Mouse (Mus musculus) midbrain, embryonic 14.5 days (tissue): ENCODE measurements at regions not wholly inside any gene's neighbourhood (a gene's known extent, or its start where the extent isn't known, plus 50 kb on each side); places are given as distances from the start of the nearest gene placed in this dataset.
A peak's percentile ranks its signal among the peaks of the same experiment; 100 is the strongest.
"Not testable (repeated sequence)": the region's sequence is repeated elsewhere in the genome, so short reads cannot be mapped to it uniquely, and the experiment has no call there.

Experiments
- ATAC-seq: fragments of 200-750 bp; cut with Nextera tagmentation; 2 replicates; pipeline ENCODE4 v1.8.0; 2017; ENCODE audit warnings: moderate number of reproducible peaks, moderate library complexity; ENCODE audit not compliant: low FRiP score, low TSS enrichment
- DNase-seq: peaks from one replicate; pipeline ENCODE4 v3.0.0-alpha.2; 2015
- H3K27ac ChIP-seq: fragments of 300-500 bp; sonication (generic); replicated peaks from 2 replicates; pipeline ENCODE4 v1.5.1; 2014; ENCODE audit warnings: mild to moderate bottlenecking, low read depth, low read length, moderate library complexity
- H3K27me3 ChIP-seq: fragments of 300-500 bp; sonication (generic); 2 replicates; pipeline ENCODE4 v1.6.1; 2014; ENCODE audit warnings: low read length, control low read depth, mixed read lengths; ENCODE audit not compliant: control insufficient read depth, insufficient read depth
- H3K36me3 ChIP-seq: fragments of 300-500 bp; sonication (generic); 2 replicates; pipeline ENCODE4 v1.6.1; 2014; ENCODE audit warnings: low read length, control low read depth; ENCODE audit not compliant: control insufficient read depth, insufficient read depth
- H3K4me1 ChIP-seq: fragments of 300-500 bp; sonication (generic); 2 replicates; pipeline ENCODE4 v1.6.1; 2014; ENCODE audit warnings: mild to moderate bottlenecking, antibody characterized with exemption, low read length, control low read depth; ENCODE audit not compliant: control insufficient read depth, insufficient read depth
- H3K4me2 ChIP-seq: fragments of 300-500 bp; sonication (generic); 2 replicates; pipeline ENCODE4 v1.6.1; 2014; ENCODE audit warnings: mild to moderate bottlenecking, low read length, moderate library complexity
- H3K4me3 ChIP-seq: fragments of 300-500 bp; sonication (generic); replicated peaks from 2 replicates; pipeline ENCODE4 v1.5.1; 2014; ENCODE audit warnings: low read depth, low read length
- H3K9ac ChIP-seq: fragments of 300-500 bp; sonication (generic); replicated peaks from 2 replicates; pipeline ENCODE4 v1.6.1; 2014; ENCODE audit warnings: mild to moderate bottlenecking, low read length, moderate library complexity
- H3K9me3 ChIP-seq: fragments of 300-500 bp; sonication (generic); 2 replicates; pipeline ENCODE4 v1.6.1; 2016; ENCODE audit warnings: low read length, control low read depth, mixed read lengths; ENCODE audit not compliant: control insufficient read depth
- WGBS: fragments of 180-500 bp; shearing (Covaris S2); extraction: QIAGEN DNeasy Blood & Tissue Kit; methylation state at CpG from one replicate; pipeline ENCODE4 v1.1.7; 2014; 5-methylcytosine and 5-hydroxymethylcytosine counted together

- no peak for DNase-seq
- Histone ChIP-seq H3K27me3 (no peaks in the 10 kb centered on the region), H3K36me3 (no peaks in the 10 kb centered on the region), H3K4me2 (no peak overlapping the region), H3K9ac (no peak overlapping the region), H3K4me1 (no peaks in the 10 kb centered on the region), H3K9me3 (no peaks in the 10 kb centered on the region), H3K27ac (no peak overlapping the region), H3K4me3 (no peak overlapping the region)
- ATAC-seq, result no peak
- 92% methylated on average over 7 of the region's 7 CpGs for WGBS
Observed at GRCm38 (mm10) chr7:73688451-73688850, 51.7 kb upstream of the Fam174b start.

- not testable (repeated sequence) for H3K4me3 ChIP-seq, H3K9ac ChIP-seq, H3K36me3 ChIP-seq, H3K9me3 ChIP-seq, DNase-seq, H3K4me1 ChIP-seq, H3K27ac ChIP-seq, ATAC-seq, H3K4me2 ChIP-seq, H3K27me3 ChIP-seq
- 94% methylated on average over 17 of the region's 17 CpGs for WGBS
Observed at GRCm38 (mm10) chr7:73686245-73686644, 53.9 kb upstream of the Fam174b start.

- 5% methylated on average over 5 of the region's 5 CpGs for WGBS
- no peak overlapping the region for H3K4me2 ChIP-seq
Observed at GRCm38 (mm10) chr7:73682756-73683155, 57.3 kb upstream of the Fam174b start.

GRCm38 (mm10) chr7:73670598-73670997 is 69.5 kb upstream of the Fam174b start:
- H3K4me3 ChIP-seq, result no peak overlapping the region
- H3K9ac ChIP-seq, result no peak overlapping the region
- no peaks in the 10 kb centered on the region for H3K36me3 ChIP-seq
- WGBS, result 77% methylated on average over 4 of the region's 4 CpGs
- no peaks in the 10 kb centered on the region for H3K27me3 ChIP-seq
- no peak overlapping the region for H3K27ac ChIP-seq
- no peak for DNase-seq
- ATAC-seq, result no peak
- no peaks in the 10 kb centered on the region for H3K4me1 ChIP-seq
- H3K9me3 ChIP-seq, result no peaks in the 10 kb centered on the region
- H3K4me2 ChIP-seq, result no peak overlapping the region

More at GRCm38 (mm10) chr7:73682756-73683155, 57.3 kb upstream of the Fam174b start:
- Histone ChIP-seq H3K27ac (no peak overlapping the region), H3K4me3 (no peak overlapping the region), H3K36me3 (no peaks in the 10 kb centered on the region), H3K27me3 (no peaks in the 10 kb centered on the region), H3K9ac (no peak overlapping the region), H3K9me3 (no peaks in the 10 kb centered on the region), H3K4me1 (no peaks in the 10 kb centered on the region)
- DNase-seq, result peak; percentile 44
- no peak for ATAC-seq

GRCm38 (mm10) chr7:73668791-73669190 is 71.3 kb upstream of the Fam174b start:
- Histone ChIP-seq H3K4me3 (no peak overlapping the region), H3K27me3 (no peaks in the 10 kb centered on the region), H3K4me1 (no peaks in the 10 kb centered on the region), H3K4me2 (no peak overlapping the region), H3K36me3 (no peaks in the 10 kb centered on the region), H3K9ac (no peak overlapping the region), H3K27ac (no peak overlapping the region), H3K9me3 (no peaks in the 10 kb centered on the region)
- DNase-seq (no peak), ATAC-seq (no peak)
- WGBS, result 85% methylated on average over 2 of the region's 2 CpGs

- Histone ChIP-seq H3K9ac (no peak overlapping the region), H3K27me3 (no peaks in the 10 kb centered on the region), H3K9me3 (no peaks in the 10 kb centered on the region), H3K27ac (no peak overlapping the region), H3K4me1 (no peaks in the 10 kb centered on the region), H3K4me2 (no peak overlapping the region), H3K4me3 (no peak overlapping the region), H3K36me3 (no peaks in the 10 kb centered on the region)
- ATAC-seq (no peak), DNase-seq (no peak)
- WGBS, result 79% methylated on average over 14 of the region's 14 CpGs
Observed at GRCm38 (mm10) chr7:73666921-73667675, 73.0 kb upstream of the Fam174b start.

GRCm38 (mm10) chr7:73664962-73665361 is 75.1 kb upstream of the Fam174b start:
- Histone ChIP-seq H3K4me1 (no peaks in the 10 kb centered on the region), H3K4me3 (no peak overlapping the region), H3K27me3 (no peaks in the 10 kb centered on the region), H3K9ac (no peak overlapping the region), H3K36me3 (no peaks in the 10 kb centered on the region), H3K4me2 (no peak overlapping the region), H3K27ac (no peak overlapping the region), H3K9me3 (no peaks in the 10 kb centered on the region)
- ATAC-seq (no peak), DNase-seq (no peak)
- 52% methylated on average over 6 of the region's 6 CpGs for WGBS

- Histone ChIP-seq H3K4me1 (no peaks in the 10 kb centered on the region), H3K9ac (no peak overlapping the region), H3K27me3 (no peaks in the 10 kb centered on the region), H3K9me3 (no peaks in the 10 kb centered on the region), H3K4me3 (no peak overlapping the region), H3K4me2 (no peak overlapping the region), H3K36me3 (no peaks in the 10 kb centered on the region), H3K27ac (no peak overlapping the region)
- WGBS, result 88% methylated on average over 9 of the region's 9 CpGs
- no peak for ATAC-seq
- DNase-seq, result no peak
Observed at GRCm38 (mm10) chr7:73662536-73662935, 77.6 kb upstream of the Fam174b start.

- Histone ChIP-seq H3K4me3 (no peak overlapping the region), H3K4me1 (no peaks in the 10 kb centered on the region), H3K9me3 (no peaks in the 10 kb centered on the region), H3K27ac (no peak overlapping the region), H3K9ac (no peak overlapping the region), H3K36me3 (no peaks in the 10 kb centered on the region), H3K4me2 (no peak overlapping the region), H3K27me3 (no peaks in the 10 kb centered on the region)
- DNase-seq (no peak), ATAC-seq (no peak)
- 96% methylated on average over 3 of the region's 3 CpGs for WGBS
Observed at GRCm38 (mm10) chr7:73661901-73662300, 78.2 kb upstream of the Fam174b start.
